Mouse (Mus musculus) neural tube, embryonic 15.5 days (tissue): ENCODE results near the gene Nudc. TPM values are rescaled to one million over a fixed set of nuclear protein-coding genes. Genes with fewer than 3 reads are reported as not detected.
A peak's percentile ranks its signal among the peaks of the same experiment; 100 is the strongest.
"Not testable (repeated sequence)": the region's sequence is repeated elsewhere in the genome, so short reads cannot be mapped to it uniquely, and the experiment has no call there.

Source experiments
- ATAC-seq: fragments of 200-750 bp; cut with Nextera tagmentation; 2 replicates; pipeline ENCODE4 v1.8.0; 2017; ENCODE audit warnings: mild to moderate bottlenecking, moderate TSS enrichment, moderate library complexity; ENCODE audit not compliant: low FRiP score
- H3K27ac ChIP-seq: fragments of 300-500 bp; sonication (generic); replicated peaks from 2 replicates; pipeline ENCODE4 v1.5.1; 2015; ENCODE audit warnings: mild to moderate bottlenecking, inconsistent platforms
- H3K27me3 ChIP-seq: fragments of 300-500 bp; sonication (generic); replicated peaks from 2 replicates; pipeline ENCODE4 v1.6.1; 2015; ENCODE audit warnings: inconsistent platforms
- H3K36me3 ChIP-seq: fragments of 300-500 bp; sonication (generic); 2 replicates; pipeline ENCODE4 v1.6.1; 2015; ENCODE audit warnings: inconsistent platforms
- H3K4me1 ChIP-seq: fragments of 300-500 bp; sonication (generic); 2 replicates; pipeline ENCODE4 v1.6.1; 2015; ENCODE audit warnings: inconsistent platforms
- H3K4me2 ChIP-seq: fragments of 300-500 bp; sonication (generic); 2 replicates; pipeline ENCODE4 v1.6.1; 2015; ENCODE audit warnings: inconsistent platforms, mild to moderate bottlenecking, moderate library complexity
- H3K4me3 ChIP-seq: fragments of 300-500 bp; sonication (generic); replicated peaks from 2 replicates; pipeline ENCODE4 v1.5.1; 2015; ENCODE audit warnings: mild to moderate bottlenecking, inconsistent platforms
- H3K9ac ChIP-seq: fragments of 300-500 bp; sonication (generic); replicated peaks from 2 replicates; pipeline ENCODE4 v1.6.1; 2015; ENCODE audit warnings: mild to moderate bottlenecking, inconsistent platforms
- H3K9me3 ChIP-seq: fragments of 300-500 bp; sonication (generic); replicated peaks from 2 replicates; pipeline ENCODE4 v1.6.1; 2016; ENCODE audit warnings: inconsistent platforms
- WGBS: fragments of 180-500 bp; shearing (Covaris S2); methylation state at CpG from one replicate; pipeline ENCODE4 v1.1.7; 2015; ENCODE audit warnings: mixed read lengths; 5-methylcytosine and 5-hydroxymethylcytosine counted together
- polyA plus RNA-seq: library from polyadenylated mRNA; unstranded; fragments of >200 nt; fragmentation: Nextera tagmentation; extraction: Ambion mirVana; gene quantifications from 2 replicates; pipeline ENCODE4 v1.2.1, GENCODE M21; 2015

Nudc gene
- polyA plus RNA-seq, 1 experiment from 2014 or later = 269 TPM

DNA sequence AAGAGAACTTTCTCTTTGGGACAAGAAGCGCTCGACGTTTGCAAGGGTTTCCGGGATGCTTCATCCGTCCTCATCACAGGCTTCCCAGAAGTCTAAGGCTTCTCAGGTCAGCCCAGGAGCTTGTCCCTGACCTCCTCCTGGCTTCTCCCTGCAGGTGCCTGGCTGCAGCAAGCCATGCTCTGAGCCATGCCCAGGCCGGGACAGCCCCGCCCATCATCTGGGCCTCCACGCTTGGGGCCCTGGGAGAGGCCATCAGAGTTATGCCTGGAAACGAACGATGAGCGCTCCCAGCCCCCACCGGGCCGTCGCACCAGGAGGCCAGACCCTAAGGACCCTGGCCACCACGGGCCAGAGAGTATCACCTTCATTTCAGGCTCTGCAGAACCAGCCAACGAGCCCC, 18.0 kb downstream of the Nudc start:
- ATAC-seq = no peak
- Histone ChIP-seq H3K9ac (no peak overlapping the region), H3K9me3 (no peaks in the 10 kb centered on the region), H3K36me3 (peaks cover 49% of the 10 kb centered on the region), H3K4me3 (no peak overlapping the region), H3K27me3 (no peaks in the 10 kb centered on the region), H3K4me1 (no peaks in the 10 kb centered on the region), H3K4me2 (no peak overlapping the region), H3K27ac (no peak overlapping the region)
- WGBS = 78% methylated on average over 16 of the region's 16 CpGs

DNA sequence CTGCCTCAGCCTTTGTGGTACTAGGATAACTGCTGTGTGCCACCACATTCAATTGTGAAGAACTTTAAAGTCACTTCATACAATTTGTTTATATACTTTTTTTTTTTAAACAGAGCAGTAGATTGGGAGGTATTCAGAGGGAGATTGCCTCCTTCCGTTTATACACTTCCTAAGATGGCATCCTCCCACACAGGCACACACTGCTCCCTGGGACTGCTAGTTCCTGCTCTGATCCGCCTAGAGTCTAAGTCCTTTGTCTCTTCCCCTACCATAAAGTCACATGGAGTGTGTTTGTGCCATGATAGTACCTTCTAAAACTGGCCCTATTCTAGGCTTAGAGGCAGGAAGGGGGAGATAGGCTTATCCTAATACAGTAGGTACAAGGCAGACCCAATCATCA, 24.3 kb downstream of the Nudc start:
- ATAC-seq = no peak
- peaks cover 52% of the 10 kb centered on the region for H3K27me3 ChIP-seq
- H3K4me2 ChIP-seq = no peak overlapping the region
- H3K27ac ChIP-seq = no peak overlapping the region
- 55% methylated on average over 2 of the region's 2 CpGs for WGBS
- peaks cover 8% of the 10 kb centered on the region; the same call in 1 of the 2 replicates for H3K4me1 ChIP-seq
- H3K4me3 ChIP-seq = no peak overlapping the region
- 0 out of 2 replicates have a peak, but pooled peaks cover 2% of the 10 kb centered on the region for H3K36me3 ChIP-seq
- no peak overlapping the region for H3K9ac ChIP-seq
- no peaks in the 10 kb centered on the region for H3K9me3 ChIP-seq

DNA sequence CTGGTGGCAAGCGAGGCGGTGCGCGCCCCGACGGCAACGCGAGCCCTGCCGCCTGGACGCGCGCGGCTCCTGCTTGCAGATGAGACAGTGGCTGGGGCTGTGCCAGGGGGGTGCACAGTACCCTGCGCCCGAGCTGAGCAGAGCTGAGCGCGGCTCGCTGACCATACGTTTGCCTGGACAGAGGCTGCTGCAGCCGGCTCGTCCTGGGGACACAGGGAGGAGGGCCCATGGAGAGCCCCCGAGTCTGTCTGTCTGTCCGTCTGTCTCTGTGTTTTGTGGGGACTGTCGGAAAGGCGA, 26.5 kb downstream of the Nudc start:
- ATAC-seq = no peak
- peaks cover 8% of the 10 kb centered on the region; the same call in 1 of the 2 replicates for H3K4me1 ChIP-seq
- H3K4me2 ChIP-seq = peak overlapping the region; percentile 48
- 7% methylated on average over 16 of the region's 25 CpGs for WGBS
- H3K9ac ChIP-seq = no peak overlapping the region
- H3K27me3 ChIP-seq = peaks cover 52% of the 10 kb centered on the region
- H3K9me3 ChIP-seq = no peaks in the 10 kb centered on the region
- peak overlapping the region; percentile 32 for H3K4me3 ChIP-seq
- H3K27ac ChIP-seq = no peak overlapping the region
- no peaks in the 10 kb centered on the region for H3K36me3 ChIP-seq

- no peak within 1 kb of the TSS for H3K9ac ChIP-seq
- no peaks in the 10 kb centered on the region for H3K36me3 ChIP-seq
- H3K27me3 ChIP-seq = peaks cover 52% of the 10 kb centered on the region
- H3K4me2 ChIP-seq = peak within 1 kb of the TSS; percentile 48
- WGBS = 4% methylated on average over 47 of the region's 69 CpGs
- ATAC-seq = no peak
- peak within 1 kb of the TSS; percentile 32 for H3K4me3 ChIP-seq
- no peaks in the 10 kb centered on the region for H3K9me3 ChIP-seq
- peaks cover 8% of the 10 kb centered on the region; the same call in 1 of the 2 replicates for H3K4me1 ChIP-seq
- H3K27ac ChIP-seq = no peak within 1 kb of the TSS
Observed at GRCm38 (mm10) chr4:133518601-133519368, 27.0 kb downstream of the Nudc start, which contains the start of gene Kdf1. Kdf1 (plus strand) TSS chr4:133518963.

- Histone ChIP-seq H3K9ac (no peak overlapping the region), H3K4me3 (no peak overlapping the region), H3K9me3 (no peaks in the 10 kb centered on the region), H3K4me1 (no peaks in the 10 kb centered on the region), H3K36me3 (no peaks in the 10 kb centered on the region), H3K4me2 (no peak overlapping the region), H3K27ac (no peak overlapping the region), H3K27me3 (peaks cover 18% of the 10 kb centered on the region)
- 12% methylated on average over 8 of the region's 8 CpGs for WGBS
- ATAC-seq = peak; percentile 31; the same call in 1 of the 2 replicates
Observed at GRCm38 (mm10) chr4:133512972-133513371, 32.8 kb downstream of the Nudc start.

GRCm38 (mm10) chr4:133512511-133512910, 33.3 kb downstream of the Nudc start:
- H3K9me3 ChIP-seq, ATAC-seq, H3K4me3 ChIP-seq, H3K4me2 ChIP-seq, H3K4me1 ChIP-seq, H3K9ac ChIP-seq, H3K36me3 ChIP-seq, H3K27ac ChIP-seq: not testable (repeated sequence)
- WGBS = 58% methylated on average over 5 of the region's 5 CpGs
- H3K27me3 ChIP-seq = peaks cover 14% of the 10 kb centered on the region

GRCm38 (mm10) chr4:133511050-133511449, 34.7 kb downstream of the Nudc start:
- WGBS = 86% methylated on average over 5 of the region's 5 CpGs
- H3K27ac ChIP-seq = no peak overlapping the region

GRCm38 (mm10) chr4:133508990-133509389, 36.8 kb downstream of the Nudc start:
- Histone ChIP-seq H3K4me1 (no peaks in the 10 kb centered on the region), H3K4me3 (no peak overlapping the region), H3K4me2 (no peak overlapping the region), H3K36me3 (no peaks in the 10 kb centered on the region), H3K9ac (no peak overlapping the region), H3K27ac (no peak overlapping the region), H3K9me3 (no peaks in the 10 kb centered on the region), H3K27me3 (peaks cover 29% of the 10 kb centered on the region)
- 71% methylated on average over 7 of the region's 7 CpGs for WGBS
- no peak for ATAC-seq

More at GRCm38 (mm10) chr4:133511050-133511449, 34.7 kb downstream of the Nudc start:
- no peak overlapping the region for H3K4me3 ChIP-seq
- H3K4me2 ChIP-seq = no peak overlapping the region
- H3K4me1 ChIP-seq = no peaks in the 10 kb centered on the region
- no peaks in the 10 kb centered on the region for H3K36me3 ChIP-seq
- no peak for ATAC-seq
- H3K27me3 ChIP-seq = peaks cover 16% of the 10 kb centered on the region
- H3K9me3 ChIP-seq = no peaks in the 10 kb centered on the region
- no peak overlapping the region for H3K9ac ChIP-seq

- Histone ChIP-seq H3K27me3 (peaks cover 49% of the 10 kb centered on the region), H3K9ac (no peak overlapping the region), H3K9me3 (no peaks in the 10 kb centered on the region), H3K36me3 (no peaks in the 10 kb centered on the region), H3K4me1 (no peaks in the 10 kb centered on the region), H3K4me3 (no peak overlapping the region), H3K27ac (no peak overlapping the region), H3K4me2 (no peak overlapping the region)
- no peak for ATAC-seq
- 72% methylated on average over 5 of the region's 5 CpGs for WGBS
Observed at GRCm38 (mm10) chr4:133506573-133506972, 39.2 kb downstream of the Nudc start.

- Histone ChIP-seq H3K4me2 (no peak overlapping the region), H3K4me3 (no peak overlapping the region), H3K9ac (no peak overlapping the region), H3K36me3 (no peaks in the 10 kb centered on the region), H3K9me3 (no peaks in the 10 kb centered on the region), H3K27me3 (peaks cover 61% of the 10 kb centered on the region), H3K4me1 (no peaks in the 10 kb centered on the region), H3K27ac (no peak overlapping the region)
- 68% methylated on average over 9 of the region's 9 CpGs for WGBS
- ATAC-seq = no peak
Observed at GRCm38 (mm10) chr4:133504755-133505485, 40.9 kb downstream of the Nudc start.

DNA sequence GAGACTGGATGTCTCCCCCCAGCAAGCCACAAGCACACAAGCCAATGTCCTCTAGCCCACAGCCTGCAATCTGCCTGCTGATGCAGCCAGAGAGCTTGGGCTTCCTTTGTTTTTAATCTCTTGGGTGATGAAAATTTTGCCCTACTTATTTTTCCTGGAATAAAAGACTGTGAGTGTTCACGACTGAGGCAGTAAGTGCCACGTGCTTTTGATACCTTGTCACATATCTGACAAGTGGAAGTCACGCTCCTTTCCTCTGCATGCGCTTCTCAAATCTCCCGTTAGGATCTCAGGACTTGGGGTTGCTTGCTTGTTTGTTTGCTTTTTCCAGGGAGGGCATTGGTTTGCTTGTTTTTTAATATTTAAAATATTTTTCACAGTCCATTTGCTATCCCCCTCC, 41.5 kb downstream of the Nudc start:
- H3K4me3 ChIP-seq = no peak overlapping the region
- WGBS = 70% methylated on average over 5 of the region's 5 CpGs
- ATAC-seq = no peak
- H3K27ac ChIP-seq = no peak overlapping the region
- H3K4me1 ChIP-seq = no peaks in the 10 kb centered on the region
- H3K9ac ChIP-seq = no peak overlapping the region
- H3K9me3 ChIP-seq = no peaks in the 10 kb centered on the region
- no peak overlapping the region for H3K4me2 ChIP-seq
- no peaks in the 10 kb centered on the region for H3K36me3 ChIP-seq
- peaks cover 67% of the 10 kb centered on the region for H3K27me3 ChIP-seq

- Histone ChIP-seq H3K27me3 (peaks cover 76% of the 10 kb centered on the region), H3K9ac (no peak overlapping the region), H3K4me2 (no peak overlapping the region), H3K4me3 (no peak overlapping the region), H3K9me3 (no peaks in the 10 kb centered on the region), H3K36me3 (no peaks in the 10 kb centered on the region), H3K4me1 (peaks cover 24% of the 10 kb centered on the region), H3K27ac (no peak overlapping the region)
- ATAC-seq = no peak
- WGBS = 65% methylated on average over 7 of the region's 7 CpGs
Observed at GRCm38 (mm10) chr4:133501514-133501913, 44.3 kb downstream of the Nudc start.
